Mouse (Mus musculus) midbrain, embryonic 13.5 days (tissue): ENCODE results near the gene Kazn. TPM values are rescaled to one million over a fixed set of nuclear protein-coding genes. Genes with fewer than 3 reads are reported as not detected.

Experiments
- ATAC-seq: fragments of 200-750 bp; cut with Nextera tagmentation; 2 replicates; pipeline ENCODE4 v1.8.0; 2017; ENCODE audit warnings: mild to moderate bottlenecking, moderate TSS enrichment, moderate library complexity
- H3K27ac ChIP-seq: fragments of 300-500 bp; sonication (generic); 2 replicates; pipeline ENCODE4 v1.5.1; 2015; ENCODE audit warnings: inconsistent platforms, mild to moderate bottlenecking, moderate library complexity
- H3K27me3 ChIP-seq: fragments of 300-500 bp; sonication (generic); 2 replicates; pipeline ENCODE4 v1.6.1; 2015; ENCODE audit warnings: mild to moderate bottlenecking, inconsistent platforms
- H3K36me3 ChIP-seq: fragments of 300-500 bp; sonication (generic); 2 replicates; pipeline ENCODE4 v1.6.1; 2015; ENCODE audit warnings: mild to moderate bottlenecking, inconsistent platforms
- H3K4me1 ChIP-seq: fragments of 300-500 bp; sonication (generic); replicated peaks from 2 replicates; pipeline ENCODE4 v1.6.1; 2015; ENCODE audit warnings: inconsistent platforms
- H3K4me2 ChIP-seq: fragments of 300-500 bp; sonication (generic); replicated peaks from 2 replicates; pipeline ENCODE4 v1.6.1; 2015; ENCODE audit warnings: moderate library complexity, mild to moderate bottlenecking, inconsistent platforms
- H3K4me3 ChIP-seq: fragments of 300-500 bp; sonication (generic); replicated peaks from 2 replicates; pipeline ENCODE4 v1.5.1; 2015; ENCODE audit warnings: mild to moderate bottlenecking, inconsistent platforms
- H3K9ac ChIP-seq: fragments of 300-500 bp; sonication (generic); replicated peaks from 2 replicates; pipeline ENCODE4 v1.6.1; 2015; ENCODE audit warnings: mild to moderate bottlenecking, inconsistent platforms
- H3K9me3 ChIP-seq: fragments of 300-500 bp; sonication (generic); 2 replicates; pipeline ENCODE4 v1.6.1; 2016; ENCODE audit warnings: mild to moderate bottlenecking, inconsistent platforms
- whole genome bisulfite sequencing: fragments of 180-500 bp; shearing (Covaris S2); methylation state at CpG from one replicate; pipeline ENCODE4 v1.1.7; 2015; 5-methylcytosine and 5-hydroxymethylcytosine counted together
- polyA plus RNA-seq: library from polyadenylated mRNA; unstranded; fragments of >200 nt; fragmentation: Nextera tagmentation; extraction: Ambion mirVana; gene quantifications from 2 replicates; pipeline ENCODE4 v1.2.1, GENCODE M21; 2015

The Kazn gene
- polyA plus RNA-seq, 1 experiment from 2014 or later, result 23.5 TPM

GRCm38 (mm10) chr4:142065270-142065669, 173.9 kb downstream of the Kazn start:
- H3K4me3 ChIP-seq, result no peak overlapping the region
- ATAC-seq, result no peak
- no peak overlapping the region for H3K27ac ChIP-seq
- no peaks in the 10 kb centered on the region for H3K9me3 ChIP-seq
- H3K36me3 ChIP-seq, result no peaks in the 10 kb centered on the region
- H3K4me1 ChIP-seq, result peaks cover 18% of the 10 kb centered on the region
- WGBS, result 73% methylated on average over 8 of the region's 8 CpGs
- H3K9ac ChIP-seq, result no peak overlapping the region
- H3K4me2 ChIP-seq, result no peak overlapping the region
- H3K27me3 ChIP-seq, result peaks cover 8% of the 10 kb centered on the region; the same call in 1 of the 2 replicates

- no peak overlapping the region for H3K27ac ChIP-seq
- ATAC-seq, result no peak
- H3K9me3 ChIP-seq, result no peaks in the 10 kb centered on the region
- peaks cover 18% of the 10 kb centered on the region for H3K4me1 ChIP-seq
- no peak overlapping the region for H3K4me2 ChIP-seq
- H3K36me3 ChIP-seq, result no peaks in the 10 kb centered on the region
- WGBS, result 91% methylated on average over 11 of the region's 11 CpGs
- no peak overlapping the region for H3K4me3 ChIP-seq
- peaks cover 6% of the 10 kb centered on the region; the same call in 1 of the 2 replicates for H3K27me3 ChIP-seq
- H3K9ac ChIP-seq, result no peak overlapping the region
Observed at GRCm38 (mm10) chr4:142064582-142065228, 174.5 kb downstream of the Kazn start.

DNA sequence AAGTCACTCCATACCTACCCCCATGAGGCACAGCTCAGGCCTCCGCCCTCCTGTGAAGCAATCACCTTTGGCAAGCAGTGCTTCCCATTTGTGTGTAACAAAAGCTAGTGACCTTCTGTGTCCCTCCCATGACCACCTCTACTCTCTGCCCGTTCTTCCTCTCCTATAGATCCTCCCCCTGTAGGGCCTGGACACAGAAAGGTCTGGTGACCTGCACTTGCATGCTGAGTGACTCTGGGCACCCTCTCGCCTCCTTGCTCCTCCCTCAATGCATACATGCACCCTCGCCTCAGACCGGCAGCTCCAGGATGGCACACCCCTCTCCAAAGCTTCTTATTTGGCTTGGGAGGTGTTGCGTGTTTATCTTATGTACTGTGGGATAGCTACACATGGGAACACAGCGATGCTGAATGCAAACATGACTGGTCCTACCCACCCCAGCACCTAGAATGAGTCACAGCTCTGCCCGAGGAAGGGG, 176.1 kb downstream of the Kazn start:
- Histone ChIP-seq H3K4me3 (no peak overlapping the region), H3K9ac (no peak overlapping the region), H3K36me3 (no peaks in the 10 kb centered on the region), H3K4me2 (no peak overlapping the region), H3K27me3 (peaks cover 6% of the 10 kb centered on the region; the same call in 1 of the 2 replicates), H3K27ac (no peak overlapping the region), H3K4me1 (peaks cover 11% of the 10 kb centered on the region), H3K9me3 (no peaks in the 10 kb centered on the region)
- no peak for ATAC-seq
- 86% methylated on average over 8 of the region's 8 CpGs for WGBS

DNA sequence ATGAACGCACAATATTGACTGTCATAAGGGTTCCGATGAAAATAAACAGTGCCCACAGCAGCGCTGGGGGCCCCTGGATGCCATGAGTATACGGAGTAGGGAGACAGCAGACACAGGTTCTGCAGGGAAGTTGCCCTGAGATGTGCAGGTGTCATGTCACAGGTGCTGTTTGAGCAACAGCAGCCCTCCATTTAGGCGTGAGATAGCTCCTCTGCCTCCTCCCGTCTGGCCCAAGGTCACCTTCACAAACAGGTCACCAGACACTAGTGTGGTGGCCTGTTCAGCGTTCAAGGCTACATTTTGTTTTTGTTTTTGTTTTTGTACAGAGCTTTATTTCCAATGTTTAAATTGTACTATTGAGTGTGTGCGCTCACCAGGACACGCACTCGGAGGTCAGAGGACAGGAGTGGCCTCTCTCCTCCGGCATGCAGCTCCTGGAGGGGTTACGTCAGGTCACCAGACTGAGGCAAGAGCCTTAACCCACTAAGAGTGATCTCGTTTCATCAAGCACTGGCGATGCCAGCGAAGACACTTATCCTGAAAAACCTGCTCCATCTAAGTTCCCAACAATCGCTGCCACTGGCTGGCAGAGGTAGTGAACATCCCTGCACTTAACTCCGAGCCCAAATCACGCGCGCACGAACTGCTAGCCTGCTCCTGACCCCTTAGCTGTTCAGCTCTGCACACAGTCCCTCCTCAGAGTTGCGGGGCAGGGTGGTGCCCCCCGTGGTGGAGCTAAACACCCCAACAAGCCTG, 177.5 kb downstream of the Kazn start:
- H3K27ac ChIP-seq, result no peak overlapping the region
- no peaks in the 10 kb centered on the region for H3K9me3 ChIP-seq
- ATAC-seq, result no peak
- H3K36me3 ChIP-seq, result no peaks in the 10 kb centered on the region
- no peak overlapping the region for H3K9ac ChIP-seq
- no peak overlapping the region for H3K4me2 ChIP-seq
- 80% methylated on average over 23 of the region's 23 CpGs for WGBS
- no peaks in the 10 kb centered on the region for H3K27me3 ChIP-seq
- peaks cover 12% of the 10 kb centered on the region for H3K4me1 ChIP-seq
- no peak overlapping the region for H3K4me3 ChIP-seq

- H3K4me2 ChIP-seq, result no peak overlapping the region
- no peaks in the 10 kb centered on the region for H3K9me3 ChIP-seq
- H3K4me1 ChIP-seq, result 0 out of 2 replicates have a peak, but pooled peaks cover 7% of the 10 kb centered on the region
- H3K36me3 ChIP-seq, result no peaks in the 10 kb centered on the region
- no peak overlapping the region for H3K27ac ChIP-seq
- H3K27me3 ChIP-seq, result no peaks in the 10 kb centered on the region
- 61% methylated on average over 18 of the region's 18 CpGs for WGBS
- no peak overlapping the region for H3K9ac ChIP-seq
- ATAC-seq, result no peak
- no peak overlapping the region for H3K4me3 ChIP-seq
Observed at GRCm38 (mm10) chr4:142060455-142061378, 178.5 kb downstream of the Kazn start.

DNA sequence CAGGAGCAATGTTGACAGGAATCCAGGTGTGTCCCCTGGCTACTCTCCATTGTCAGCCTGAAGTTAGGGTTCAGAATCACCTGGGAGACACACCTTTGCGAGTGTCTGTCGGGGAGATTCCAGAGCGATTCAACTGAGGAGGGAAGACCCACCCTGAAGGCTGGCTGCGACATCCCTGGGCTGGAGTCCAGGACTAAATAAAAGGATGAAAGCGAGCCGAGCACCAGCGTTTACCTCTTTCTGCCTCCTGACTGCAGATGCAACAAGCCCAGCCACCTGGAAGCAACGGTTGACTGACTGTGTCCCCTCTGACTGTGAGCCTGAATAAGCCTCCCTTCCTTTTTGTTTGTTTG, 179.4 kb downstream of the Kazn start:
- Histone ChIP-seq H3K36me3 (no peaks in the 10 kb centered on the region), H3K4me1 (0 out of 2 replicates have a peak, but pooled peaks cover 7% of the 10 kb centered on the region), H3K9me3 (no peaks in the 10 kb centered on the region), H3K27me3 (no peaks in the 10 kb centered on the region), H3K4me3 (no peak overlapping the region), H3K9ac (no peak overlapping the region), H3K27ac (no peak overlapping the region), H3K4me2 (no peak overlapping the region)
- no peak for ATAC-seq
- WGBS, result 87% methylated on average over 8 of the region's 8 CpGs

GRCm38 (mm10) chr4:142059113-142059840, 179.9 kb downstream of the Kazn start:
- Histone ChIP-seq H3K4me1 (0 out of 2 replicates have a peak, but pooled peaks cover 7% of the 10 kb centered on the region), H3K9me3 (no peaks in the 10 kb centered on the region), H3K4me2 (no peak overlapping the region), H3K9ac (no peak overlapping the region), H3K4me3 (no peak overlapping the region), H3K36me3 (no peaks in the 10 kb centered on the region), H3K27me3 (no peaks in the 10 kb centered on the region), H3K27ac (no peak overlapping the region)
- 76% methylated on average over 13 of the region's 13 CpGs for WGBS
- no peak for ATAC-seq

GRCm38 (mm10) chr4:142057529-142058216, 181.5 kb downstream of the Kazn start:
- Histone ChIP-seq H3K27me3 (no peaks in the 10 kb centered on the region), H3K36me3 (no peaks in the 10 kb centered on the region), H3K9ac (no peak overlapping the region), H3K27ac (no peak overlapping the region), H3K4me1 (0 out of 2 replicates have a peak, but pooled peaks cover 7% of the 10 kb centered on the region), H3K4me2 (no peak overlapping the region), H3K9me3 (no peaks in the 10 kb centered on the region), H3K4me3 (no peak overlapping the region)
- WGBS, result 80% methylated on average over 22 of the region's 22 CpGs
- ATAC-seq, result peak; percentile 57

GRCm38 (mm10) chr4:142055600-142055999, 183.6 kb downstream of the Kazn start:
- Histone ChIP-seq H3K9ac (no peak overlapping the region), H3K4me1 (0 out of 2 replicates have a peak, but pooled peaks cover 4% of the 10 kb centered on the region), H3K9me3 (no peaks in the 10 kb centered on the region), H3K27ac (no peak overlapping the region), H3K27me3 (no peaks in the 10 kb centered on the region), H3K36me3 (no peaks in the 10 kb centered on the region), H3K4me2 (no peak overlapping the region), H3K4me3 (no peak overlapping the region)
- no peak for ATAC-seq
- WGBS, result 87% methylated on average over 8 of the region's 8 CpGs

DNA sequence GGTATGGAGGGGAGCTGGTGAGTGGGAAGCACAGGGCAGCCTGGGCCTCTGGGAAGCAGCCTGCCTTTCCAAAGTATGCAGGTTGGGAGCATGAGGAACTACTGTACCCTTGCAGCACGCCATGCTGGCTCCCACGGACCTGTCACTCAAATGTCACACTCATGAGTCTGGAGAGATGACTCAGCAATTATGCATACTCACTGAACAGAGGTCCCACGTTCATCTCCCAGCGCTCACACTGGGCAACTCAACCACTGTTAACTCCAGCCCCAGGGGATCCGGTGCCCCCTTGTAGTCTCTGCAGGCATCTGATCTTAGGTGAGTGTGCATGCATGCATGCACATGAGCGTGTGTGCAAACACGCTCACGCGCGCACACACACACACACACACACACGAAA, 184.6 kb downstream of the Kazn start:
- Histone ChIP-seq H3K27ac (no peak overlapping the region), H3K9ac (no peak overlapping the region), H3K4me1 (0 out of 2 replicates have a peak, but pooled peaks cover 4% of the 10 kb centered on the region), H3K27me3 (no peaks in the 10 kb centered on the region), H3K9me3 (no peaks in the 10 kb centered on the region), H3K4me2 (no peak overlapping the region), H3K4me3 (no peak overlapping the region), H3K36me3 (no peaks in the 10 kb centered on the region)
- 84% methylated on average over 11 of the region's 11 CpGs for WGBS
- ATAC-seq, result no peak
